Mouse (Mus musculus) lung, postnatal 0 days (tissue): Measurements from ENCODE around the gene Evx2.

Experiments used
- CTCF ChIP-seq: IDR thresholded peaks from 2 replicates; pipeline ENCODE4 v1.5.1; 2016; ENCODE audit warnings: antibody characterized with exemption, mild to moderate bottlenecking
- EP300 ChIP-seq: IDR thresholded peaks from 2 replicates; pipeline ENCODE4 v1.6.1; 2016; ENCODE audit warnings: antibody characterized with exemption, mild to moderate bottlenecking, control low read depth

- TF ChIP-seq EP300 (no peak), CTCF (no peak)
Observed at GRCm38 (mm10) chr2:74706393-74706960, 47.1 kb upstream of the Evx2 start.
